Mouse (Mus musculus) lung, postnatal 4 days (tissue): ENCODE results near the gene Epsti1.
"Not testable (repeated sequence)": the region's sequence is repeated elsewhere in the genome, so short reads cannot be mapped to it uniquely, and the experiment has no call there.

Experiments
- DNase-seq, 2 experiments: peaks; one replicate each; pipeline ENCODE4 v3.0.0; 2021

Epsti1 gene

DNA sequence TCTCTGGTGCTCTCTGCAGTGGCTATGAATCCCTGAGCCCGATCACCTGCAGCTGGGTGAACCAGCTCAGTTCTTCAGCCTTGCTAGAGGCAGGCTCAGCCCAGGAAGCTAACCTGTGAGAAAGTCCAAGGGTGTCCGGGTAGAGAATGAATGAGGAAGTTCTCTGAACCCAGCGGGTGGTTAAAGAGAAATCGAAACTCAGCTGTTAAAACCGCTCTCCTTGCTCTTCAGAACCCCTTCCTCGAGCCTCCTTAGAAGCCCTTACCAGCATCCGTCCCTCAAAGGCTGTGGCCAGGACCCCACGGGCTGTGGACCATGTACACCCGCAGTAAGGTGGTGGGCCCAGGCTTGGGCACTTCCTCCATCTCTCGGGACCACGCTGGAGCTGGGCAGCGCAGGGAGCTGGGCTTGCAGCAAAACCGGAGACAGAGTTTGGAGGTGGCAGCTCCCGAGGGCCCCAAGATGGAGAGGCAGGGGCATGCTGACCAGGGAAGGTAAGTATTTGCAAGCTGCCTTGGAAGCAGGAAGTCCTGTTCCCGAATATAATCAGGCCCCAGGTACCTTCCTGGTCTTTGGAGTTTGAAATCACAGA lies at the start of gene Epsti1:
Epsti1 (plus strand) TSS at position 69 of the 592 bp plus-strand sequence.
- DNase-seq = peak in 1 of 2 experiments; percentile 19

DNA sequence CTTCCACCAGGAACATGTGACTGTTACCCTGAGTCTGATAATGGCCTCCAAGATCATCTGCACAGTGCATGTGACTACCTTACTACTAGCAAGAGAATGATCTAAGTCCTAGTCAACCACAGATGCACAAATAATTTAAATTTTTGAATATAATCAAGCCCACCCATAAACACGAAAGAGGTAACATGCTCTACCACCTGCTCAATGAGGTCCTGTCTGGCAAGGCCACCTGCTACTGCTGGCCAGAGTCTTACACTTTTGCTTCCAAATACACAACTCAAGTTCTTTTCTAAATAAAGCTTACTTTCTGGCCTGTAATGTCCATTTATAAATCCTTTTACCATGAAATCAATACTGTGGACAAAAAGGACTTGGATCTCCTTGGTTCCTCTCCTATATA lies 44.1 kb upstream of the Epsti1 start:
- DNase-seq = no peak

DNA sequence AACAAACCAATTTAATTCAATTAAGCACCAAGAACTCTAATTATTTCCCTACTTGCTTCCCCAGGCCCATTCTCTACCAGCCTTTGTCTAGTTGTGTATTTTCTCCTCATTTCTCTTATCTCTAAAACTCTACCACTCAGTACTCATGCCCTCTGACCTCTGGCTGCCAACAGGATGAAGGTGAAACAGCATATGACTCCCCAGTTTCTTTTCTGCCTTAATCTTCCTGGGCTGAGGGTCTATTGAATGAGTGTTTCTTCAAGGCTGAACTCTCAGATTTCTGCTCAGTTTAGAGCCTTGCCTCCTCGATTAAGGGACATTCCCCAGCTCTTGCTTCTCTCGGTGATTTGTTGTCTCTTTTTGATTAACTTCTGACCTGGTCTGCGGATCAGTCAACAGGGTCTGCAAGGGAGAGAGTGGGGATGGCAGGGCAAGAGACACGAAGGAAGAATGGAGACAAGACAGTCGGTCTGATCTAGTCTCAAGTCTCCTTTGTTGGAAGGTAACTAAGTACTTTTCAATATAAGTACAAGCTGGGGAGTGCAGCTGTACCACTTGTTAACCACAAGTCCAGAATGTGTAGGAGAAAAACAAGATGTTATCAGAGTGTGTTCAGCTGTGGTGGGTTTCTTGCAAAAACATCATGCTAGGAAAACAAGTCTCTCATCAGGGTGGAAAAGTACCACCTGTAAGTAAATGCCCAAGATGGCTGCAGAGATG lies 43.0 kb upstream of the Epsti1 start:
- no peak for DNase-seq

DNA sequence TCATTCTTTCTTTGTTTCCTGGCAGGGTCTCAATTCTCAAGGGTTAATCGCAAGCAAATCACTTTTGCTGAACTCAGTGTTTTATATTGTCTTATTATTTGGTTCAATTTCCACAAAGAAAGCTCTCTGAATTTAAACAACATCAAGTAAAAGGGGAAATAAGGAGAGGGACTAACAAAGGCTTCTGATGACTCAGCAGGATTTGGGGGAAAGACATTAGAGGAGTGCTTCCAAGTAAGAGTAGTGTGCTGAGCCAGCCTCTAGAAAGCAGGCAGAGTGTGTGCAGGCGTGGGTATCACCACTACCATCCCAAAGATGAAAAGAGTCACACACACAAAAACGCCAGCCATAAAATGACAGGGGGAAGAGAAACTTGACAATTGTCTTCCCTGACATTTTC lies 40.0 kb upstream of the Epsti1 start:
- no peak for DNase-seq

DNA sequence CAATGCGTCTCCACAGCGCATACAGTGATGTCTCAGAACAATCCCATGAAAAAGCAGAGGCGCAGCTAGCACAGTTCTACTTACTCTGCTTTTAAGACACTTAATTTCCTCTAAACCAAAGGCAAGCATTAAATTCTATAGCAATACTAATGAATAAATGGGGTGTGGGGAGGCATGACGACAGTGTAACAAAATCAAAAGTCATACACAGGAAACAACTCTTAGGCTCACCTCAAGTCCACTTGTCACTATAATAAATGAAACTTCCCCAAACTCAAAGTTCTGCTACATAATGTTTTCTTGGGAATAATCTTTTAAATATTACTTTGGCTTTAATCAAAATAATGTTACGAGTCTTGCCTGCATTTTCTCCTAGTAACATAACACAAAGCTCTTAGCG lies 39.5 kb upstream of the Epsti1 start:
- no peak for DNase-seq

DNA sequence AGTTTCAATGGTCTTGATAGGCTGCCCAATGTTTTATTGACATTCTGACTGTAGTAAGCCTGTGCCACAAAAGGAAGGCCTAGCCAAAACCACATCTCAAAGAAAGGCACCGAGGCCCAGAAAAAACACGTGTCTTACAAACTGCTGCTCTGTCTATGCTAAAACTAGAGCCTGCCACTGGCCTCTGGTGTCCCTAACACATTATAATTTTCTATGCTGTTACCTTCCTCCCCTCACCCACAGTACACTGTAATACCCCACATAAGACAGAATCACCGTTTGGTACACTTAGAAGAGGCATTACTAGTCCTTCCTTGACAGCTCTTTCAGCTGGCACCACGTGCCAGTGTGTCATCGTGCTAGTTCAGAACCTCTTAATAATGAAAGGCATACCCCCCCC lies 36.4 kb upstream of the Epsti1 start:
- DNase-seq = no peak

DNA sequence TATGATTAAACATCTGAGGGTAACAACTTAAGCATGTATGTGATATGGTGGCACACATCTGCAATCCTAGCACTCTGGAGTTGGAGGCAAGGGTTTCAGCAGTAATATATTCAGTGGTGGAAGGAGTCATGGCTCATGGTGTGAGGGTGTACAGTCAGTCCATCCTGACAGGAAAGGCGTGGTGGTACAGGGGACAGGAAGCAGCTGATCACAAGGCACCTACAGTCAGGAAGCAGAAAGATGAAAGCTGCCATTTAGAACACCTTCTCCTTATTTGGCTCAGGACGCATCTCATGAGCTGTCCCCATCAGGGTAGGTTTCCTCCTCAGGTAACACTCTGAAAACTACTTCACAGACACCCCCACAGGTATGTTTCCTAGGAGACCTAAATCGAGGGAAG lies 33.1 kb upstream of the Epsti1 start:
- no peak for DNase-seq

DNA sequence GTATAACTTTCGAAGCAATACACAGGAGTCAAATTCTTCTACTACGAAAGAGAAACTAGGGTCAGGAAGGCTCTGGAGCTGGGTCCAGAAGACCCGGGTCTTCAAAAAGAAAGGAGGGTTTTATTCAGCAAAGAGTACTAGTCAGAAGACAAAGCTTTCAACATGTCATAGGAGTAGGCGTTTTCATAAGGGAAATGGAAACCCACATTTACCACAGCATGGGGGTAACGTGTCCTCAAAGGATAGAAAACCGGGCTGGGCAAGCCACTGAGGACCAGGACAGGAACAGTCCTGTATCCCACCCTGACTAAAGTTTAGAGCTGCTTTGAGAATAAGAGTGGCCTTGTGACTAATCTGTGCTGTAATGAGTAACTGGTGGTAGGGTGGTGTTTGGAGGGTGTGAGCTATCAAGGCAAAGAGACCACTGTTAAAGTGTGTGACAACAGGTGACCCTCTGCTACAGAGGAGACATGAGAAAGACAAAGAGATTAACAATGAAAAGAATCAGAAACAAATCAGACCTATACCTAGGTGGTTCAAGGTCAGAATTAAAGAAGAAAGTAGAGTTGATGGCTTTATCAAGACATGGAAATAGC lies 32.6 kb upstream of the Epsti1 start:
- DNase-seq = no peak

DNA sequence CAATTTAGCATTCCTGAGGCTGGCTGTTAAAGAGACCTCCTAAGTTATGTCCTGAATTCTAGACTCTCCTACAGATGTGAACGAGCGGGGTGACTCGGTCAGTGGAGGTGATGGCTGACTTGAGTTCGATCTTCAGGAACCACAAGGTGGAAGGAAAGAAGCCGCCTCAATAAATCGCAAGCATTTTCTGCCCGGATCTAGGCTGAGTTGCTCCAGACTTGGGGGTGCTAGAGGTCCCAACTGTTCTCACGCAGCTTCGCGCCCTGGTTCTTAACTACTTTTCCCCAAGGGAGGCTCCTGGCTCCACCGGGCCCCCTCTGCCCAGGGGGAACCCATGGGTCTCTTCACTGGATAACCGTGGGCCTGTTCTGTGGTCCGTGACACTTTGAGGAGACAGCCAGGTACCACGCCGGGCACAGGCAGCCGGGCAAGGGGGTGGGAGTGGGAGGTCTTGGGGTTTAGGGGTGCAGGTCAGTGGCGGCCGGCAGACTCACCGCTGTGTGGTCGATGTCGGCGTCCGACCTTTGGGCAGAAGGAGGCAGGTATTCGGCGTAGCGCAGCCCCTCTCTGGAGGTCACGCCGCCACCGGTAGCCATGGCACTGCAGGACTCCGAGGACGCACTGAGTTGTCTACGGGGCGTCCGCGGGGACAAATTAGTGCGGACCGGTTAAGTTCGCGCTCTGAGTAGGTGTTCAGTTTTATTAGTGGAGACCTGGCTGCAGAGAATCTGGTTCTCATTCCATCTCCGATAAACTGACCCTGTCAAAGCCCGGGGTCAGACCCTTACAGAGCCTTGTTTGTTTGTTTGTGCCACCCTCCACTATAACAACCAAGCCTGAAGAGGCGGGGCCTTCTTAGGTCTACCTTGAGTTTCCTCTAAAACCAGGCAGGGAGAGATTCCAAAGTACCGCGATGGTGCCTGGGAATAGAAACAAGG lies 29.5 kb upstream of the Epsti1 start, which contains the start of gene Dnajc15:
Dnajc15 (minus strand) TSS at position 822 of the 938 bp plus-strand sequence.
- DNase-seq = peak; percentile 90 to 92

DNA sequence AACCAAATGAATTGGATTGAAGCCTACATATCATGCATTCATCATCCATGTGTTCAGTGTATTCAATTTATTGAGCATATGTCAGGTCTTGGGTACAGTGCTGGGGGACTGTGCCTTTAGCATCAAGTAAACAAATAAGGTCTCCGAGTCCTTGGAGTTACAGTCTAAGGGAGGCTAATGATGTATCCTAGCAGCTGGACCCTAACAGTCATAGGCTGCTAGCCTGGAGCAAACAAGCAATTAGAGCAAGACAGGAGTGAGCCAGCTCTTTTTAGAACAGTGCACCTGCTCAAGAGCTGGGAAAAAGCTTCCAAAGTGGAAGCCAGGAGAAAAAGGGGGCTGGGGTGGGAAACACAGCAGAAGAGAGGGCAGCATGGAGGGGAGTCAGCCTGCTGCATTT lies 27.8 kb upstream of the Epsti1 start:
- no peak for DNase-seq

DNA sequence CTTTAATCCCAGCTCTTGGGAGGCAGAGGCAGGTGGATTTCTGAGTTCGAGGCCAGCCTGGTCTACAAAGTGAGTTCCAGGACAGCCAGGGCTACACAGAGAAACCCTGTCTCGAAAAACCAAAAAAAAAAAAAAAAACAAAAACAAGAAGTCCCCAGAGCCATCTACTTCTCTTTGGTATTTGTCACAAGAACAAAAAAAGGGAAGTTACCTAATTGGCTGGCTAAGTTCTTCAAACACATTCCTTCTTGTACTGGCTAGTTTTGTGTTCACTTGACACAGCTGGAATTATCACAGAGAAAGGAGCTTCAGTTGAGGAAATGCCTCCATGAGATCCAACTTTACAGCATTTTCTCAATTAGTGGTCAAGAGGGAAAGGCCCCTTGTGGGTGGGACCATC lies 26.2 kb upstream of the Epsti1 start:
- DNase-seq = not testable (repeated sequence)

DNA sequence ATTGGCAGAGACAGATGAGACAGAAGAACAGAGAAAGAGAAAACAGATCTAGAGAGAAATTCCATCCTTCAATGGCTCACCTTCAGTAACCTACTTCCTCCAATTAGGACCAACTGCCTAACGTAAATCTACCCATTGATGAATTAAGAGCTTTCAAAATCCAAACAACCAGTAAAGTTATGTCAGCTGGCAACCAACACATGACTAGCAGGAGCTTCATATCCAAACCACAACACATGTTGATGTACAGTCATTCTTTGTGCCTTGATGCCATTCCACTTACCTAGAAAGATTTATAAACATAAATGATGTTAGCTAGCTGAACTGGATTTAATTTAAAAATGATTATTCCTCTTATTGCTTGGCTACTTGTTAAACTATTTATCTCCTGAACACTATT lies 22.0 kb upstream of the Epsti1 start:
- DNase-seq = no peak

DNA sequence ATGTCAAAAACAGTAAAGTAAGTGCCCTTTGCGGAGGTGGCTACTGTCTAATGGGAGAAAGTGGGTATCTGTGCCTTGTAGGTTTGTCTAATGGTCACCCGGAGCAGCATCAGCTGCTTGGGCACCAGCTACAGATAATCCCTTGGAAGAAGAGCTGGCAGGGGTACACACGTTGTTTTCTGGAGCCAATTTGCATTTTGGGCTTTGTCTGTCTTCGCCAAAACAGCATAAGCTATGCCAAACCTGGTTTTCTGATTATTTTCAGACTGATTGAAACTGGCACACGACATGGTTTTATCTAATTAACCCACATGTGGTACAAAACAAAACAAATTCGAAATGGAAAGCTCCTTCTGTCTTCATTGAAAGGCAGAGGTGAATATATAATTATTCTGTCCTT lies 21.4 kb upstream of the Epsti1 start:
- DNase-seq = no peak

DNA sequence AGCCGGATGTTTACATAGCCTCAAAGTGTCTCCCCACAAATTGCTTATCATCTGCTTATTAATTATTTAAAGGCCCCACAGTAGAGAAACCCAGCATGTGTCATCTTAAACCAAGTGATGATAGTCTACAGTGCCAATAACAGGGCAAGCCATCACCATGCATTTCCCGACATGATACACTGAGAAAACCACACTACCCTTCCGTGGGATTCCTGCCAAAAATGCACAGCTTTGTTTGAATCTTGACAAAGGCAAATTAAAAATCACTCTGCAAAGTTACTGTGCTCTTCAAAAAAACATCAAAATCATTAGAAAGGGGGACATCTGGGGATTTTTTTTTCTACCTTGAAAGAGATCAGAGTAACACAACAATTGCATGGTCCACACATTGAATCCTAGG lies 17.7 kb upstream of the Epsti1 start:
- no peak for DNase-seq

DNA sequence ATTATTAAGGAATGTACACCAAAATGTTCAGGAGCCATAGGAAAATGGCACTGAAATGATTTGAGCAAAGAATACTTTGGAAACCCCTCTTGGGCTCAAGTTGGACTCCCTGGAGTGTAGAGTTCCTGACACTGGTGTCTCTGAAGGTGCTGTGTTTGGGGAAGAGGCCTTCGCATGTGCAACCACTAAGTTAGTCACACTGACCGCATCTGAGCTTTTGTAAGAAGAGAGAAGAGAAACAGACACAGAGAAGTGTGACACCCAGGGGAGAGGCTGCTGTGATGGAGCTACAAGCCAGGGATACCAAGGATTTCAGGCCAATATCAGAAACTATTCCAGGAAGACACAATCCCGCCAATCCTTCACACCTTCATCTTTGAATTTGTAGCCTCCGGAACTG lies 17.1 kb upstream of the Epsti1 start:
- no peak for DNase-seq

DNA sequence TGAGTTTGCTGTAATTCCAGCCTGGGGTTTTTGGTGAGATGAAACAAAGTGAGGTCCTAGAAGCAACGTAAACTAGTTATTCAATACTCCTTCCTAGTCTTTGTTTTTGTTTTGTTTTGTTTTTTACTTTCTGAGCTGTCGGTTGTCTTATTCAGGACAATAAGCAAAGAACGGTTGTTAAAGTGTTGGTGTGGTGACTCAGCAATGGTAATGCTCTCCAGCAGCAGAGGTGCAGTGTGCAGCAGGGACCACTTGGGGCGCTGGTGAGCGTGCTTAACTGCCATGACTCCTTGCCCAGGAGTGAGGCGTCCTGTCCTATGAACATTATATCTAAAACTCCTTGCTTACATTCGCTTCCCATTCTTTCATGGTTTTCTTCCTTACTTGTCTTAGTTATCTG lies 14.1 kb upstream of the Epsti1 start:
- DNase-seq = no peak

DNA sequence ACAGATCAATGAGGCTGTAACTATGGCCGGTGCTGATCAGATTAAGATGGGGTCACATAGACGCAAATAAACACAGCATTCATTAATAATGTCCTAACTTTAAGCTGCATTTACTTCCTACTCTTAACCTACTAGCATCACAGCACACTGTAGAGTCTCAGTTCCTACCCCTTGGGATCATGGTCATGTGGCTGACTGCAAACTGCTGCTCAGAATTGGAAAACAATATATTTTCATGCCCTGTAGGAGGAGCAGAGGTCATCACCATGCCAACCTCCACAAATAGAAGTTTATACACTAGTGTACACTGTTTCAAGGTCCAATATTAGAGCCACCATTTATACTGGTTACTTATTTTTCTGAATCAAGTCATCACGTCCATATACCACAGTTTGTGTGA lies 8.1 kb upstream of the Epsti1 start:
- DNase-seq = no peak

DNA sequence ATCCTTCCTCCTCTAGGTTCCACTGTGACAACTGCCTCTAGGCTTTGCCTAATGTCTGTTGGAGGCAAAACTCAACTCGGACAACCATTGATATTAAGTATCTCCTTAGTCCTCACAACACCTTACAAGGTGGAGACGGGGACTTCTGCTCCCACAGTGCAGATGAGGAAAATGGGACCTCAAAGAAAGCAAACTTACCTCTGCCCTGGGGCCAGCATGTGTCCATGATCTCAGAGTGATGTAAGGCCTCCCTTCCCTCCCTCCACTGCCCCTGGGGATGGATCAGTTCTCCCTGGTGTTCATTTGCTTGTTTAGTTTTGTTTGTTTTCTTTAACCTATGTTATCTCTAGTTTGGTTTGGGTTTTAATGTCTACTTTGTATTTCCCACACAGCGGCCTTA lies 1.5 kb upstream of the Epsti1 start:
- no peak for DNase-seq

DNA sequence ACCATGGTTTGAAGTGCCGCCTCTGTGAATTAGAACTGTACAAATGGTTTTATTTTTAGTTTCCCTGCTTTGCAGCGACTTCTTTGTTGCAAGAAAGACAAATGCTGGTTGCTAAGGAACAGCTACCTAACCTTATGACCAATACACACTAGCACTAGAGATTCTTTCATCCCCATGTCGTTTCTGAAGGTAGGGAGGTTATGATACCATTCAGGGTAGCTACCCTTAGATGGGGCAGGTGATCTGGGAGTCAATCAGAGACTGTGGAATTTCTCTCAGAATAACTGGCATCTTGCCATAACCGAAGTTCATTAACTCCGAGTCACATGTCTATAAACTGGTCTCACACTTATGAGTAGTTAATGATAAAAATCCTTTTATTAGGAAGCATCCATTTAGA lies 1.4 kb downstream of the Epsti1 start:
- DNase-seq = no peak

DNA sequence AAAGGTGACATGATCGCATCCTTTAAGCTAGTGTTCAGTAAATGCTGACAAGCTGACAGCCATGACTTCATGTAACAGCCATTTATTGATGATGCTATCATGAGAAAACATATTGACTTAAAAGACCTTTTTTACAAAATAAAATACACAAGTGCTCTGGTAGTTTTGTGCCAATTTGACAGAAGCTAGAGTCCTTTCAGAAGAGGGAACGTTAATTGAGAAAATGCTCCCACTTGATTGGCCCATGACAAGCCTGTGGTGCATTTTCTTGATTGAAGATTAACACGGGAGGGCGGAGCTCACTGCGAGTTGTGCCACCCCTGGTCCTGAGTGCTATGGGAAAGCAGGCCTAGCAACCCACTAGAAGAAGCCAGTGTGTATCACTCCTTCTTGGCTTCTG lies 2.5 kb downstream of the Epsti1 start:
- no peak for DNase-seq

DNA sequence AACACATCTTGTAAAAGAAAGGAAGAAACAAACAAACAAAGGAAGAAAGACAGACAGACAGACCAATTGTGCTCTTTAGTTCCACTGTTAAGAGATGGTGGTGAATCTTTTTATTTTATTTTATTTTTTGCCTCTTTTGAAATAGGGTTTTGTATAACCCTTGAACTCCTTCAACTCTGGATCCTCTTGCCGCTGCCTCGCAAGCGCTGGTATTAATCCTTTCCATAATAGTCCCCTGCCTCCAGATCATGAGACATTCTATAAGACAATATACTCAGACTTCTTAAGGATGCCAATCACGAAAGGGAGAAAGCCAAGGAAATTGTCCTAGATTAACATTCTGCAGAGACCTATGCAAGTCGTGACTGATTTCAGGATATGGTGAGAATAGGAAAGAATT lies 11.7 kb downstream of the Epsti1 start:
- no peak for DNase-seq

DNA sequence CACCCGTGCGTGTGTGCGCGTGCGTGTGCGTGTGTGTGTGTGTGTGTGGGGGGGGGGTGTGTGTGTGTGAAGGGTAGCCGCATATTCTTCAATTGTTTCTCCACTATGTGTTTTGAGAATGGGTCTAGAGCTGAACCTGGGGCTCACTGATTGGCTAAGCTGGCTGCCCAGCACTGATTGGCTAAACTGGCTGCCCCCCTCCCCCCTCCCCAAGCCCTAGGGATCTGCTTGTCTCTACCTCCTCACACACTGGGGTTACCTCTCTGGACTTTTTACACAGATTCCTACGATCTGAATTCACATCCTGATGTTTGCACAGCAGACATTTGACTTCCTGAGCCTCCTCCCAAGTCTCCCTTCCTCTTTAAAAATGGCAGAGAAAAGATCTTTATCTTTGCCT lies 17.6 kb downstream of the Epsti1 start:
- DNase-seq = no peak

DNA sequence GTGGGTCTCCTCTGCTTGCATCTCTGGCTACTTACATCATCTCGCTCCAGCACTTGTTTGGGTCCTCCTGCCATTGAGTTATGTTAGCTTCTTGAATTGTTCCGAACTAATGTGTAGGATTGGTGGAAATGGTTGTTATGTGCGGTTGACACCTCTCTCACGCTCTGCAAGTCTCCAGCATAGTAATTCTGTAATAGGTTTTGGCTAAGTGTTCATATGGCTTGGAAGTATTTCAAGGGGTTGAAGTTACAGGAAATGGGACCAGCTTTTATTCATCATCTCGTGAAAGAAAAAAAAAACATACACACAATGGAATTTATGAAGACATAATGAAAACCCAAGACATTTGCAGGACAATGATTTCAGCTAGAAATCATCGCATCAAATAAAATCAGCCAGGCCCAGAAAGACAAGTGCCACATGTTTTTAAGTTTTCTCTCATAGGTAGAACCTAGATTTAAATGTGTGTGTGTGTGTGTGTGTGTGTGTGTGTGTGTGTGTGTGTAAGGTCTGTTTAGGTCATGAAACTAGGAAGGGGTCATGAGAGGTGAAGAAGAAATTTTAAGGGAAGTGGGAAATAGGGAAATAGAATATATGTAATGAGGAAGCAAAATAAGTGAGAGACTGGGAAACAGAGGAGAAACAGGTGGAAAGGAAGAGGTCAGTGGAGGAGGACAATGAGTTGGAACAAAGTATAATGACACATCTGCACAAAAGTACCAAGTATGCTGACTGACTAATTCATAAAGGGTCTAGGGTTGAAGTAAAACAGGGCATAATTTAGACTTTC lies 19.2 kb downstream of the Epsti1 start:
- no peak for DNase-seq
